ENCODE assay signal across 8 mouse cellular contexts in genomic region chr7:27257046-27257851, GRCm38 (mm10). TPM values are rescaled to one million over a fixed set of nuclear protein-coding genes. Genes with fewer than 3 reads are reported as not detected.
DNase-seq lines count a peak whose midpoint lies in the region; ATAC-seq and TF ChIP-seq lines count a peak whose summit lies in the region.

No protein-coding gene starts in this region.

- H3K9ac ChIP-seq in embryonic facial prominence, embryonic 15.5 days: peak overlapping the region; percentile 12; the same call in 1 of the 2 replicates
- H3K9ac ChIP-seq in heart, embryonic 14.5 days (ENCODE audit: low read length): peak overlapping the region; percentile 53
- H3K9ac ChIP-seq in kidney, postnatal 0 days (ENCODE audit: low read depth, low read length): 0 out of 2 replicates have a peak overlapping the region, but pooled peaks have one; percentile 35
- no peak overlapping the region; the same call in 1 of the 2 replicates for H3K9ac ChIP-seq in liver, embryonic 11.5 days (ENCODE audit: low read depth, low read length)
- H3K9ac ChIP-seq in neural tube, embryonic 11.5 days (ENCODE audit: low read length): peak overlapping the region; percentile 39

- TF ChIP-seq CTCF in kidney, postnatal 0 days (IDR thresholded peaks at IDR 0.05; ENCODE audit: low read depth): no peak

- DNase-seq in 3134 (ENCODE audit: extremely low read depth, insufficient read length, low spot score): peak; percentile 95
- DNase-seq in adrenal gland, postnatal 10 days: peak; percentile 78
- DNase-seq in kidney, postnatal 0 days (ENCODE audit: low spot score): no peak
- no peak for DNase-seq in liver, embryonic 11.5 days (ENCODE audit: low spot score)
- DNase-seq in neural tube, embryonic 11.5 days (ENCODE audit: low spot score): peak; percentile 44

- H3K27me3 ChIP-seq in embryonic facial prominence, embryonic 15.5 days: no peaks in the 10 kb centered on the region
- H3K27me3 ChIP-seq in heart, embryonic 14.5 days (ENCODE audit: control insufficient read depth, insufficient read depth, low read length): no peaks in the 10 kb centered on the region
- no peaks in the 10 kb centered on the region for H3K27me3 ChIP-seq in kidney, postnatal 0 days (ENCODE audit: insufficient read depth, low read length)
- H3K27me3 ChIP-seq in liver, embryonic 11.5 days (replicated peaks; ENCODE audit: control insufficient read depth, insufficient read depth, low read length): no peaks in the 10 kb centered on the region
- no peaks in the 10 kb centered on the region for H3K27me3 ChIP-seq in neural tube, embryonic 11.5 days (ENCODE audit: control insufficient read depth, insufficient read depth, low read length)

- no peaks in the 10 kb centered on the region for H3K9me3 ChIP-seq in embryonic facial prominence, embryonic 15.5 days (replicated peaks)
- H3K9me3 ChIP-seq in heart, embryonic 14.5 days (ENCODE audit: control insufficient read depth, low read length): no peaks in the 10 kb centered on the region
- H3K9me3 ChIP-seq in kidney, postnatal 0 days (replicated peaks; ENCODE audit: low read length): no peaks in the 10 kb centered on the region
- H3K9me3 ChIP-seq in liver, embryonic 11.5 days (ENCODE audit: control insufficient read depth, low read length): no peaks in the 10 kb centered on the region
- H3K9me3 ChIP-seq in neural tube, embryonic 11.5 days (ENCODE audit: control insufficient read depth, low read length): no peaks in the 10 kb centered on the region

- H3K4me3 ChIP-seq in embryonic facial prominence, embryonic 15.5 days (replicated peaks): peak overlapping the region; percentile 78
- H3K4me3 ChIP-seq in heart, embryonic 14.5 days (ENCODE audit: control insufficient read depth in 1 of 2, insufficient read depth in 1 of 2, low read depth in 1 of 2, low read length in 2 of 2): peak overlapping the region; percentile 16 to 81; a peak in 2 of 4 replicates
- no peak overlapping the region for H3K4me3 ChIP-seq in kidney, postnatal 0 days (replicated peaks; ENCODE audit: low read depth, low read length)
- no peak overlapping the region for H3K4me3 ChIP-seq in liver, embryonic 11.5 days (ENCODE audit: low read depth, low read length)
- peak overlapping the region; percentile 91; the same call in 1 of the 2 replicates for H3K4me3 ChIP-seq in neural tube, embryonic 11.5 days (ENCODE audit: low read depth, low read length)

- H3K4me2 ChIP-seq in embryonic facial prominence, embryonic 15.5 days (replicated peaks): peak overlapping the region; percentile 80
- peak overlapping the region; percentile 92 for H3K4me2 ChIP-seq in heart, embryonic 14.5 days (ENCODE audit: low read length)
- H3K4me2 ChIP-seq in kidney, postnatal 0 days (ENCODE audit: low read length): peak overlapping the region; percentile 90
- peak overlapping the region; percentile 98 for H3K4me2 ChIP-seq in liver, embryonic 11.5 days
- peak overlapping the region; percentile 75 for H3K4me2 ChIP-seq in neural tube, embryonic 11.5 days (ENCODE audit: low read depth)

- 13% methylated on average over 27 of the region's 27 CpGs for WGBS in embryonic facial prominence, embryonic 15.5 days
- WGBS in heart, embryonic 14.5 days: 15% methylated on average over 27 of the region's 27 CpGs
- 33% methylated on average over 27 of the region's 27 CpGs for WGBS in kidney, postnatal 0 days
- 43% methylated on average over 27 of the region's 27 CpGs for WGBS in liver, embryonic 11.5 days
- 11% methylated on average over 27 of the region's 27 CpGs for WGBS in neural tube, embryonic 11.5 days

- peak overlapping the region; percentile 94 for H3K27ac ChIP-seq in embryonic facial prominence, embryonic 15.5 days (replicated peaks)
- peak overlapping the region; percentile 53 to 55; a peak in 3 of 4 replicates for H3K27ac ChIP-seq in heart, embryonic 14.5 days (replicated peaks in 1 of 2; ENCODE audit: control insufficient read depth in 1 of 2, insufficient read depth in 1 of 2, low read depth in 2 of 2, low read length in 2 of 2)
- H3K27ac ChIP-seq in kidney, postnatal 0 days: 0 out of 2 replicates have a peak overlapping the region, but pooled peaks have one; percentile 36
- H3K27ac ChIP-seq in liver, embryonic 11.5 days (ENCODE audit: low read depth, low read length): no peak overlapping the region
- peak overlapping the region; percentile 73 for H3K27ac ChIP-seq in neural tube, embryonic 11.5 days (ENCODE audit: low read depth, low read length)

- peaks cover 41% of the 10 kb centered on the region for H3K4me1 ChIP-seq in embryonic facial prominence, embryonic 15.5 days
- peaks cover 17 to 19% of the 10 kb centered on the region in 2 experiments for H3K4me1 ChIP-seq in heart, embryonic 14.5 days (ENCODE audit: control insufficient read depth in 2 of 2, insufficient read depth in 2 of 2, low read length in 2 of 2)
- peaks cover 9% of the 10 kb centered on the region; the same call in 1 of the 2 replicates for H3K4me1 ChIP-seq in kidney, postnatal 0 days (replicated peaks; ENCODE audit: insufficient read depth, low read length)
- H3K4me1 ChIP-seq in liver, embryonic 11.5 days (replicated peaks; ENCODE audit: control insufficient read depth, insufficient read depth, low read length): peaks cover 20% of the 10 kb centered on the region
- H3K4me1 ChIP-seq in neural tube, embryonic 11.5 days (ENCODE audit: control insufficient read depth, insufficient read depth, low read length): peaks cover 19% of the 10 kb centered on the region

- H3K36me3 ChIP-seq in embryonic facial prominence, embryonic 15.5 days: peaks cover 18% of the 10 kb centered on the region
- peaks cover 4% of the 10 kb centered on the region for H3K36me3 ChIP-seq in heart, embryonic 14.5 days (ENCODE audit: control insufficient read depth, insufficient read depth, low read length)
- 0 out of 2 replicates have a peak, but pooled peaks cover 8% of the 10 kb centered on the region for H3K36me3 ChIP-seq in kidney, postnatal 0 days (ENCODE audit: insufficient read depth, low read length)
- H3K36me3 ChIP-seq in liver, embryonic 11.5 days (ENCODE audit: control insufficient read depth, insufficient read depth, low read length): no peaks in the 10 kb centered on the region; the same call in 1 of the 2 replicates
- no peaks in the 10 kb centered on the region; the same call in 1 of the 2 replicates for H3K36me3 ChIP-seq in neural tube, embryonic 11.5 days (ENCODE audit: control insufficient read depth, insufficient read depth, low read length)

- ATAC-seq in embryonic facial prominence, embryonic 15.5 days (ENCODE audit: insufficient number of reproducible peaks, low FRiP score, low TSS enrichment, low read depth): peak; percentile 31; the same call in 1 of the 2 replicates
- ATAC-seq in heart, embryonic 14.5 days (ENCODE audit: insufficient number of reproducible peaks, insufficient read depth, low FRiP score, low read depth): 0 out of 2 replicates have a peak, but pooled peaks have one; percentile 23
- ATAC-seq in kidney, postnatal 0 days (replicated peaks; ENCODE audit: low FRiP score, low read depth): no peak
- ATAC-seq in liver, embryonic 11.5 days (replicated peaks; ENCODE audit: low FRiP score): no peak
- no peak for ATAC-seq in neural tube, embryonic 11.5 days (ENCODE audit: insufficient read depth, low FRiP score, low TSS enrichment)
- ATAC-seq in granulocyte monocyte progenitor cell, adult 5-6 weeks (replicated peaks; ENCODE audit: poor library complexity, severe bottlenecking): no peak

RNA-seq across cellular contexts. Expression of gene Numbl, which starts 1.0 kb away (rescaled TPM):
- 10 to 100 TPM; 11.3 to 13.6 TPM for total RNA-seq in adrenal gland, postnatal 10 days (2021)
- 48.7 and 49.3 TPM in 2 replicates for polyA plus RNA-seq in embryonic facial prominence, embryonic 15.5 days (2015; fragmentation: Nextera tagmentation; extraction: Ambion mirVana)
- 3.3 and 5.4 TPM in 2 replicates for polyA plus RNA-seq in heart, embryonic 14.5 days (2014; fragmentation: Nextera tagmentation; extraction: Ambion mirVana)
- polyA plus RNA-seq in kidney, postnatal 0 days (2015; fragmentation: Nextera tagmentation; extraction: Ambion mirVana): 12.6 and 13.0 TPM in 2 replicates
- 3.6 TPM in 2 replicates for polyA plus RNA-seq in liver, embryonic 11.5 days (2014; fragmentation: Nextera tagmentation; extraction: Ambion mirVana)
- polyA plus RNA-seq in neural tube, embryonic 11.5 days (2014; fragmentation: Nextera tagmentation; extraction: Ambion mirVana): 21.6 and 21.7 TPM in 2 replicates
- total RNA-seq in granulocyte monocyte progenitor cell, adult 5-6 weeks (2014; fragmentation: Nextera tagmentation): 1.2 and 1.3 TPM in 2 replicates
- total RNA-seq in granulocyte monocyte progenitor cell, adult 5-6 weeks (2017): 0.69 and 1.1 TPM in 2 replicates

RNA-seq across cellular contexts. Expression of gene Coq8b, which starts 24.4 kb away (rescaled TPM):
- total RNA-seq in adrenal gland, postnatal 10 days (2021): 10 to 100 TPM; 33.1 to 36.8 TPM
- polyA plus RNA-seq in embryonic facial prominence, embryonic 15.5 days (2015; fragmentation: Nextera tagmentation; extraction: Ambion mirVana): 23.0 and 27.1 TPM in 2 replicates
- 9.9 and 11.9 TPM in 2 replicates for polyA plus RNA-seq in heart, embryonic 14.5 days (2014; fragmentation: Nextera tagmentation; extraction: Ambion mirVana)
- 20.8 and 22.0 TPM in 2 replicates for polyA plus RNA-seq in kidney, postnatal 0 days (2015; fragmentation: Nextera tagmentation; extraction: Ambion mirVana)
- 16.6 and 18.7 TPM in 2 replicates for polyA plus RNA-seq in liver, embryonic 11.5 days (2014; fragmentation: Nextera tagmentation; extraction: Ambion mirVana)
- polyA plus RNA-seq in neural tube, embryonic 11.5 days (2014; fragmentation: Nextera tagmentation; extraction: Ambion mirVana): 15.8 and 17.1 TPM in 2 replicates
- total RNA-seq in granulocyte monocyte progenitor cell, adult 5-6 weeks (2014; fragmentation: Nextera tagmentation): 13.3 and 15.9 TPM in 2 replicates
- 9.5 and 10.0 TPM in 2 replicates for total RNA-seq in granulocyte monocyte progenitor cell, adult 5-6 weeks (2017)

RNA-seq across cellular contexts. Expression of gene Itpkc, which starts 28.8 kb away (rescaled TPM):
- total RNA-seq in adrenal gland, postnatal 10 days (2021): 10 to 100 TPM in 1 of 2 experiments, 1 to 10 TPM in 1; 9.6 to 10.5 TPM
- 11.6 and 13.5 TPM in 2 replicates for polyA plus RNA-seq in embryonic facial prominence, embryonic 15.5 days (2015; fragmentation: Nextera tagmentation; extraction: Ambion mirVana)
- 3.4 and 3.8 TPM in 2 replicates for polyA plus RNA-seq in heart, embryonic 14.5 days (2014; fragmentation: Nextera tagmentation; extraction: Ambion mirVana)
- 3.4 and 3.6 TPM in 2 replicates for polyA plus RNA-seq in kidney, postnatal 0 days (2015; fragmentation: Nextera tagmentation; extraction: Ambion mirVana)
- polyA plus RNA-seq in liver, embryonic 11.5 days (2014; fragmentation: Nextera tagmentation; extraction: Ambion mirVana): 3.5 and 4.8 TPM in 2 replicates
- polyA plus RNA-seq in neural tube, embryonic 11.5 days (2014; fragmentation: Nextera tagmentation; extraction: Ambion mirVana): 6.5 and 8.3 TPM in 2 replicates
- total RNA-seq in granulocyte monocyte progenitor cell, adult 5-6 weeks (2014; fragmentation: Nextera tagmentation): 2.1 and 7.7 TPM in 2 replicates
- 1.8 and 2.2 TPM in 2 replicates for total RNA-seq in granulocyte monocyte progenitor cell, adult 5-6 weeks (2017)

Comparison
In these comparisons a context has a peak if more than half of its experiments do, and no peak if none do; other contexts are left out.
1. DNase-seq: peak in 3134 (single experiment), adrenal gland, postnatal 10 days (single experiment) and neural tube, embryonic 11.5 days (single experiment); none in kidney, postnatal 0 days (single experiment) and liver, embryonic 11.5 days (single experiment).
2. ATAC-seq: peak in embryonic facial prominence, embryonic 15.5 days (single experiment) and heart, embryonic 14.5 days (single experiment); none in kidney, postnatal 0 days (single experiment), liver, embryonic 11.5 days (single experiment), neural tube, embryonic 11.5 days (single experiment) and granulocyte monocyte progenitor cell, adult 5-6 weeks (single experiment).
3. H3K4me3 ChIP-seq: peak in embryonic facial prominence, embryonic 15.5 days (single experiment), heart, embryonic 14.5 days (2 of 2) and neural tube, embryonic 11.5 days (single experiment); none in kidney, postnatal 0 days (single experiment) and liver, embryonic 11.5 days (single experiment).
4. Peak in every context shown above with its lines, with median percentiles within 50 percentile points of each other: H3K4me2 ChIP-seq.